Comparison of ENCODE assay signal across 8 mouse cellular contexts in the genomic region with DNA sequence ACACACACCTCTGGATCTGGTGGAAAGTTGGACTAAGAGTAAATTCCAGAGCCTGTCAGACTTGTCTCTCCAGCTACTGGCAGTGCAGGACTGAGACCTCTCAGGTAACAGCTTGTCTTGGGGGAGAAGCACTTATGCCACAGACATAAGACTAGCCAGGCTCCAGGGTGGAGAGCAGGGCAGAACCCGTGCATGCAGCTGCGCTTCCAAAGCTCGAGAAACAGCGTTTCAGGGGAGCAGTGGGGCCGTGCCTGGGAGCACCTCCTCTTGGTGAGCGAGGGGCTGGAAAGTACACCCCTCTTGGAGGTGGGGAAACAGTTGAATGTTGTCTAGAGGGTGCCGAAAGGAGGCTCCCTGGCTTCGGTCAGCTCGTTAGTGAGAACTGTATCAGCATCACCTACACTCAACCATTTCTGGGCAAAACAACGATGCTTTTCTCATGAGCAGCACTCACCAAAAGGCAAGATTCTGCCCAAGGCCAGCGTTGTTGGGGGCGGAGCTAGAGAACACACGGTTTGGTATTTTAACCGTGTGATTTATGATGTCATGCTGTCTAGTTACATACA. TPM values are rescaled to one million over a fixed set of nuclear protein-coding genes. Genes with fewer than 3 reads are reported as not detected.
DNase-seq lines count a peak whose midpoint lies in the region; ATAC-seq and TF ChIP-seq lines count a peak whose summit lies in the region.

No protein-coding gene starts in this region.

- no peaks in the 10 kb centered on the region; the same call in 1 of the 2 replicates for H3K4me1 ChIP-seq in testis, adult 2 months (ENCODE audit: control insufficient read depth, insufficient read depth, low read length)
- H3K4me1 ChIP-seq in embryonic facial prominence, embryonic 15.5 days = peaks cover 20% of the 10 kb centered on the region
- peaks cover 27% of the 10 kb centered on the region for H3K4me1 ChIP-seq in limb, embryonic 15.5 days

- H3K4me3 ChIP-seq in testis, adult 2 months (ENCODE audit: control insufficient read depth, low read depth, low read length) = peak overlapping the region; percentile 31; the same call in 1 of the 2 replicates
- peak overlapping the region; percentile 17 for H3K4me3 ChIP-seq in embryonic facial prominence, embryonic 15.5 days (replicated peaks)
- peak overlapping the region; percentile 16 for H3K4me3 ChIP-seq in limb, embryonic 15.5 days

- no peaks in the 10 kb centered on the region for H3K27me3 ChIP-seq in testis, adult 2 months (ENCODE audit: control insufficient read depth, insufficient read depth, low read length)
- no peaks in the 10 kb centered on the region for H3K27me3 ChIP-seq in embryonic facial prominence, embryonic 15.5 days
- H3K27me3 ChIP-seq in limb, embryonic 15.5 days = no peaks in the 10 kb centered on the region

- no peak for TF ChIP-seq POLR2A in testis, adult 2 months (IDR thresholded peaks at IDR 0.05; ENCODE audit: control insufficient read depth, low read depth, low read length)

- H3K36me3 ChIP-seq in testis, adult 2 months (ENCODE audit: control insufficient read depth, insufficient read depth, low read length) = no peaks in the 10 kb centered on the region
- no peaks in the 10 kb centered on the region for H3K36me3 ChIP-seq in embryonic facial prominence, embryonic 15.5 days
- H3K36me3 ChIP-seq in limb, embryonic 15.5 days = no peaks in the 10 kb centered on the region

- WGBS in embryonic facial prominence, embryonic 15.5 days = 46% methylated on average over 14 of the region's 14 CpGs
- 29% methylated on average over 14 of the region's 14 CpGs for WGBS in limb, embryonic 15.5 days

- no peak for TF ChIP-seq CTCF in testis, adult 2 months (IDR thresholded peaks at IDR 0.05; ENCODE audit: control insufficient read depth, insufficient read depth, insufficient replicate concordance, low read depth, low read length)

- peak overlapping the region; percentile 5; the same call in 1 of the 2 replicates for H3K27ac ChIP-seq in testis, adult 2 months (ENCODE audit: control insufficient read depth, insufficient read depth, low read depth, low read length)
- H3K27ac ChIP-seq in embryonic facial prominence, embryonic 15.5 days (replicated peaks) = peak overlapping the region; percentile 80
- peak overlapping the region; percentile 85 for H3K27ac ChIP-seq in limb, embryonic 15.5 days

- H3K9ac ChIP-seq in embryonic facial prominence, embryonic 15.5 days = no peak overlapping the region
- no peak overlapping the region for H3K9ac ChIP-seq in limb, embryonic 15.5 days

- peak overlapping the region; percentile 34 for H3K4me2 ChIP-seq in embryonic facial prominence, embryonic 15.5 days (replicated peaks)
- H3K4me2 ChIP-seq in limb, embryonic 15.5 days = no peak overlapping the region

- no peak for DNase-seq in testis, postnatal 10 days (ENCODE audit: low spot score)
- peak; percentile 50 to 58 for DNase-seq in thymus, postnatal 10 days (ENCODE audit: low spot score in 2 of 2)
- DNase-seq in ovary, adult 18-20 months (ENCODE audit: low spot score) = no peak
- DNase-seq in gastrocnemius, postnatal 25 days = no peak
- no peak for DNase-seq in testis, postnatal 14 days (ENCODE audit: low spot score)

- no peaks in the 10 kb centered on the region for H3K9me3 ChIP-seq in embryonic facial prominence, embryonic 15.5 days (replicated peaks)
- H3K9me3 ChIP-seq in limb, embryonic 15.5 days = no peaks in the 10 kb centered on the region

- ATAC-seq in embryonic facial prominence, embryonic 15.5 days (ENCODE audit: insufficient number of reproducible peaks, low FRiP score, low TSS enrichment, low read depth) = no peak
- peak; percentile 44; the same call in 1 of the 2 replicates for ATAC-seq in limb, embryonic 15.5 days (ENCODE audit: insufficient number of reproducible peaks, low FRiP score, low TSS enrichment, low read depth)

RNA-seq across cellular contexts. Expression of a gene that starts 1.4 kb away (rescaled TPM):
- 0.96 and 1.0 TPM in 2 replicates for polyA plus RNA-seq in testis, adult 2 months (2012; rRNA removed)
- polyA plus RNA-seq in embryonic facial prominence, embryonic 15.5 days (2015; fragmentation: Nextera tagmentation; extraction: Ambion mirVana) = 3.0 and 3.3 TPM in 2 replicates
- 2.9 and 3.9 TPM in 2 replicates for polyA plus RNA-seq in limb, embryonic 15.5 days (2015; fragmentation: Nextera tagmentation; extraction: Ambion mirVana)
- total RNA-seq in gastrocnemius, postnatal 25 days (2021) = under 1 TPM; 0.18 to 0.54 TPM

RNA-seq across cellular contexts. Expression of a gene that starts 19.5 kb away (rescaled TPM):
- 51.0 and 80.5 TPM in 2 replicates for polyA plus RNA-seq in testis, adult 2 months (2012; rRNA removed)
- polyA plus RNA-seq in embryonic facial prominence, embryonic 15.5 days (2015; fragmentation: Nextera tagmentation; extraction: Ambion mirVana) = 211 and 283 TPM in 2 replicates
- polyA plus RNA-seq in limb, embryonic 15.5 days (2015; fragmentation: Nextera tagmentation; extraction: Ambion mirVana) = 350 and 381 TPM in 2 replicates
- total RNA-seq in gastrocnemius, postnatal 25 days (2021) = 100 to 1,000 TPM; 102 to 127 TPM

RNA-seq across cellular contexts. Expression of a gene that starts 20.9 kb away (rescaled TPM):
- polyA plus RNA-seq in testis, adult 2 months (2012; rRNA removed) = 0.22 TPM in 1 of 2 replicates, not detected in the other
- polyA plus RNA-seq in embryonic facial prominence, embryonic 15.5 days (2015; fragmentation: Nextera tagmentation; extraction: Ambion mirVana) = 2.1 and 2.5 TPM in 2 replicates
- 0.56 and 0.62 TPM in 2 replicates for polyA plus RNA-seq in limb, embryonic 15.5 days (2015; fragmentation: Nextera tagmentation; extraction: Ambion mirVana)
- under 1 TPM; 0.24 to 0.26 TPM for total RNA-seq in gastrocnemius, postnatal 25 days (2021)

RNA-seq across cellular contexts. Expression of a gene that starts 28.1 kb away (rescaled TPM):
- 236 and 252 TPM in 2 replicates for polyA plus RNA-seq in testis, adult 2 months (2012; rRNA removed)
- 92.0 and 104 TPM in 2 replicates for polyA plus RNA-seq in embryonic facial prominence, embryonic 15.5 days (2015; fragmentation: Nextera tagmentation; extraction: Ambion mirVana)
- 90.4 and 90.9 TPM in 2 replicates for polyA plus RNA-seq in limb, embryonic 15.5 days (2015; fragmentation: Nextera tagmentation; extraction: Ambion mirVana)
- total RNA-seq in gastrocnemius, postnatal 25 days (2021) = 10 to 100 TPM; 48.1 to 49.0 TPM

RNA-seq across cellular contexts. Expression of a gene that starts 28.7 kb away (rescaled TPM):
- 150 and 168 TPM in 2 replicates for polyA plus RNA-seq in testis, adult 2 months (2012; rRNA removed)
- 1.2 and 3.7 TPM in 2 replicates for polyA plus RNA-seq in embryonic facial prominence, embryonic 15.5 days (2015; fragmentation: Nextera tagmentation; extraction: Ambion mirVana)
- 1.1 and 1.4 TPM in 2 replicates for polyA plus RNA-seq in limb, embryonic 15.5 days (2015; fragmentation: Nextera tagmentation; extraction: Ambion mirVana)
- not detected for total RNA-seq in gastrocnemius, postnatal 25 days (2021)

Comparison
In these comparisons a context has a peak if more than half of its experiments do, and no peak if none do; other contexts are left out.
1. H3K27ac ChIP-seq: peak in every context shown above with its lines; median percentile 85 in limb, embryonic 15.5 days; 80 in embryonic facial prominence, embryonic 15.5 days; 5 in testis, adult 2 months.
2. DNase-seq: peak in thymus, postnatal 10 days (2 of 2); none in testis, postnatal 10 days (single experiment), ovary, adult 18-20 months (single experiment), gastrocnemius, postnatal 25 days (single experiment) and testis, postnatal 14 days (single experiment).
3. Peak in every context shown above with its lines, with median percentiles within 50 percentile points of each other: H3K4me3 ChIP-seq.